ENCODE assay signal across 28 mouse cellular contexts in the genomic region with DNA sequence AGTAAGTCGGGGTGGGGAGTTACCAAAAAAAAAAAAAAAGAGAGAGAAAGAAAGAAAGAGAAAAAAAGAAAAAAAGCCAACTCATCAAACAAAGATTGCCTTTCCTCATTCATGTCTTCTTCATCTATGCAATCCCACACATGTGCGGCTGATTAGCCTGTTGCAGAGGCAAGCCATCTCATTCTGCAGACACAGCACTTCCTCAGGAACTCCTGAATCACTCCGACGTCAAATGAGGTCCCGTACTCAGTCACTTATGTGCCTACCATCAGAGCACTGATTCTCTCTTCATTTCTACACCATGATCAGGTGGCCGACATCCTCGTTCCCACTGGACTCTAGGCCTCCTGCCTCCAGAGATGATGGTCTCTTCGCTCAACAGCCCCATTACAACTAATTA. TPM values are rescaled to one million over a fixed set of nuclear protein-coding genes. Genes with fewer than 3 reads are reported as not detected.
DNase-seq lines count a peak whose midpoint lies in the region; ATAC-seq lines count a peak whose summit lies in the region.
"Had no signal": no experiment of that assay in that cellular context is flagged by ENCODE, and none has a peak within 500 bp of the region (broad histone marks: within the 10 kb centered on the region; RNA-seq: fewer than 3 reads in every experiment).

No protein-coding gene starts in this region.

- H3K36me3 ChIP-seq in embryonic facial prominence, embryonic 11.5 days (replicated peaks; ENCODE audit: control insufficient read depth, insufficient read depth, low read depth, low read length) = no peaks in the 10 kb centered on the region
- H3K36me3 ChIP-seq in embryonic facial prominence, embryonic 10.5 days (replicated peaks) = peaks cover 86% of the 10 kb centered on the region
- H3K36me3 ChIP-seq in midbrain, embryonic 14.5 days (ENCODE audit: control insufficient read depth, insufficient read depth, low read length) = no peaks in the 10 kb centered on the region
- H3K36me3 ChIP-seq: G1E; heart, embryonic 13.5 days had no signal

- H3K27me3 ChIP-seq in embryonic facial prominence, embryonic 11.5 days (ENCODE audit: control insufficient read depth, insufficient read depth, low read length) = no peaks in the 10 kb centered on the region
- no peaks in the 10 kb centered on the region for H3K27me3 ChIP-seq in embryonic facial prominence, embryonic 10.5 days (replicated peaks; ENCODE audit: low read depth, poor library complexity, severe bottlenecking)
- no peaks in the 10 kb centered on the region for H3K27me3 ChIP-seq in midbrain, embryonic 14.5 days (ENCODE audit: control insufficient read depth, insufficient read depth, low read length)
- H3K27me3 ChIP-seq: CH12.LX; embryonic facial prominence, embryonic 13.5 days; heart, embryonic 13.5 days; Patski had no signal

- H3K9ac ChIP-seq in embryonic facial prominence, embryonic 11.5 days (replicated peaks; ENCODE audit: low read length) = no peak overlapping the region
- no peak overlapping the region for H3K9ac ChIP-seq in midbrain, embryonic 14.5 days (replicated peaks; ENCODE audit: low read length)
- H3K9ac ChIP-seq: embryonic facial prominence, embryonic 13.5 days; heart, embryonic 13.5 days; hindbrain, embryonic 14.5 days had no signal

- no peaks in the 10 kb centered on the region for H3K4me1 ChIP-seq in embryonic facial prominence, embryonic 11.5 days (ENCODE audit: control insufficient read depth, insufficient read depth, low read length)
- H3K4me1 ChIP-seq in embryonic facial prominence, embryonic 10.5 days = peaks cover 35% of the 10 kb centered on the region
- no peaks in the 10 kb centered on the region for H3K4me1 ChIP-seq in midbrain, embryonic 14.5 days (ENCODE audit: control insufficient read depth, insufficient read depth, low read length)

- H3K4me3 ChIP-seq in embryonic facial prominence, embryonic 11.5 days (ENCODE audit: low read depth, low read length) = no peak overlapping the region
- H3K4me3 ChIP-seq in embryonic facial prominence, embryonic 10.5 days = no peak overlapping the region
- H3K4me3 ChIP-seq in midbrain, embryonic 14.5 days (replicated peaks; ENCODE audit: low read depth, low read length) = no peak overlapping the region
- H3K4me3 ChIP-seq: embryonic facial prominence, embryonic 13.5 days; forebrain, embryonic 10.5 days; heart, adult 2 months; heart, embryonic 10.5 days; heart, embryonic 13.5 days had no signal

- H3K9me3 ChIP-seq in embryonic facial prominence, embryonic 11.5 days (replicated peaks; ENCODE audit: control insufficient read depth, low read length) = no peaks in the 10 kb centered on the region
- 0 out of 2 replicates have a peak, but pooled peaks cover 2% of the 10 kb centered on the region for H3K9me3 ChIP-seq in embryonic facial prominence, embryonic 10.5 days
- no peaks in the 10 kb centered on the region for H3K9me3 ChIP-seq in midbrain, embryonic 14.5 days (ENCODE audit: control insufficient read depth, low read length)
- H3K9me3 ChIP-seq: embryonic facial prominence, embryonic 13.5 days; forebrain, embryonic 10.5 days; heart, embryonic 10.5 days; heart, embryonic 13.5 days had no signal

- DNase-seq in embryonic facial prominence, embryonic 11.5 days (ENCODE audit: low spot score) = peak; percentile 56
- DNase-seq in embryonic facial prominence, embryonic 10.5 days (ENCODE audit: low spot score) = no peak
- DNase-seq in heart, adult 11 months = peak; percentile 66
- no peak for DNase-seq in heart, adult 18-20 months
- peak; percentile 35 for DNase-seq in 416B (ENCODE audit: low read depth)
- DNase-seq in midbrain, embryonic 14.5 days = no peak
- DNase-seq: adrenal gland, postnatal 10 days; adrenal gland, postnatal 36 days; B cell, adult 2 months; cerebellum, adult 18-20 months; cerebellum, adult 9-10 months; cerebellum, postnatal 14 days; gastrocnemius, postnatal 10 days; heart, adult 2 months; heart, postnatal 14 days; heart, postnatal 4 days; kidney, adult 18-20 months had no signal

- no peak overlapping the region for H3K27ac ChIP-seq in embryonic facial prominence, embryonic 11.5 days (replicated peaks; ENCODE audit: low read depth, low read length)
- no peak overlapping the region for H3K27ac ChIP-seq in embryonic facial prominence, embryonic 10.5 days (replicated peaks)
- no peak overlapping the region for H3K27ac ChIP-seq in midbrain, embryonic 14.5 days (replicated peaks; ENCODE audit: low read depth, low read length)
- H3K27ac ChIP-seq: embryonic facial prominence, embryonic 13.5 days; forebrain, embryonic 10.5 days; heart, adult 2 months; heart, embryonic 10.5 days; heart, embryonic 13.5 days; hindbrain, embryonic 14.5 days; hindbrain, postnatal 0 days had no signal

- 69% methylated on average over 8 of the region's 8 CpGs for WGBS in embryonic facial prominence, embryonic 11.5 days
- 76% methylated on average over 8 of the region's 8 CpGs for WGBS in embryonic facial prominence, embryonic 10.5 days
- WGBS in midbrain, embryonic 14.5 days = 94% methylated on average over 8 of the region's 8 CpGs

- H3K4me2 ChIP-seq in embryonic facial prominence, embryonic 11.5 days (ENCODE audit: low read depth, low read length) = no peak overlapping the region
- H3K4me2 ChIP-seq in midbrain, embryonic 14.5 days (ENCODE audit: low read length) = no peak overlapping the region
- H3K4me2 ChIP-seq: embryonic facial prominence, embryonic 13.5 days; heart, embryonic 13.5 days; hindbrain, embryonic 14.5 days had no signal

- no peak for ATAC-seq in embryonic facial prominence, embryonic 11.5 days (replicated peaks; ENCODE audit: insufficient number of reproducible peaks, low FRiP score, low TSS enrichment, low read depth)
- no peak for ATAC-seq in midbrain, embryonic 14.5 days (ENCODE audit: low FRiP score, low TSS enrichment)
- ATAC-seq: forebrain, embryonic 14.5 days; hindbrain, postnatal 0 days; inflammation-experienced regulatory T-cells, adult 6 months; Patski had no signal

RNA-seq across cellular contexts. Expression of a gene that starts 13.3 kb away (rescaled TPM):
- polyA plus RNA-seq in embryonic facial prominence, embryonic 11.5 days (2014; fragmentation: Nextera tagmentation; extraction: Ambion mirVana) = 177 and 206 TPM in 2 replicates
- polyA plus RNA-seq in embryonic facial prominence, embryonic 10.5 days (2016; fragmentation: Nextera tagmentation; extraction: Ambion mirVana) = 129 and 155 TPM in 2 replicates
- total RNA-seq in heart, adult 18-20 months (2021) = 1 to 10 TPM; 7.0 to 7.5 TPM
- 9.8 and 20.6 TPM in 2 replicates for polyA plus RNA-seq in midbrain, embryonic 14.5 days (2014; fragmentation: Nextera tagmentation; extraction: Ambion mirVana)
- polyA plus RNA-seq: G1E; inflammation-experienced regulatory T-cells, adult 6 months had no signal

Comparison
In these comparisons a context has a peak if more than half of its experiments do, and no peak if none do; other contexts are left out.
1. DNase-seq: peak in embryonic facial prominence, embryonic 11.5 days (single experiment), heart, adult 11 months (single experiment) and 416B (single experiment); none in embryonic facial prominence, embryonic 10.5 days (single experiment), heart, adult 18-20 months (0 of 2) and midbrain, embryonic 14.5 days (single experiment).